Comparison of ENCODE assay signal across 24 mouse cellular contexts in the genomic region with DNA sequence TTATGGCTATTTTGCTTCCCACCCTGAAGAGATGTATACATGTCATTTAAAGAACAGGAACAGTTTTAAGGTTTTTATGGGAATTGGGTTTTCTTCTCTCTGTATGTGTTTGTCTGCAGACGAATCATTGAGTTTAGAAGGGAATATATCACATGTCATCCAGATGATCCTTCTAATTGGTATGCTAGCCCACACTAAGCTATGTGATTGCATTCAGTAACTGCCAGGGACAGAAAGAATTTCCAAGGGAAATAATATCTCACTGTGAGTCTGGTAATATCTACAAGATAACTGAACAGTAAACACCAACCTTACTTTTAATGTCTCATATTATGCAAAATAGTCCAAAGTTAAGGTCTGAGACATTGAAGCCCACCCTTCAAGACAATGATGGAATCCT.
DNase-seq lines count a peak whose midpoint lies in the region; ATAC-seq and TF ChIP-seq lines count a peak whose summit lies in the region.
"Had no signal": no experiment of that assay in that cellular context is flagged by ENCODE, and none has a peak within 500 bp of the region (broad histone marks: within the 10 kb centered on the region; RNA-seq: fewer than 3 reads in every experiment).

No protein-coding gene starts in this region.

- WGBS in hindbrain, embryonic 13.5 days, result 33% methylated on average over 1 of the region's 1 CpGs
- WGBS in hindbrain, embryonic 11.5 days, result 44% methylated on average over 1 of the region's 1 CpGs
- 44% methylated on average over 1 of the region's 1 CpGs for WGBS in midbrain, embryonic 15.5 days
- WGBS in midbrain, embryonic 11.5 days, result 69% methylated on average over 1 of the region's 1 CpGs
- 82% methylated on average over 1 of the region's 1 CpGs for WGBS in embryonic facial prominence, embryonic 10.5 days

- TF ChIP-seq POLR2A in brain, embryonic 14.5 days (IDR thresholded peaks at IDR 0.05; ENCODE audit: borderline replicate concordance, extremely low read depth, insufficient read depth, insufficient read length, poor library complexity, severe bottlenecking), result no peak

- peak overlapping the region; percentile 46; the same call in 1 of the 2 replicates for H3K27ac ChIP-seq in hindbrain, embryonic 13.5 days
- H3K27ac ChIP-seq in hindbrain, embryonic 11.5 days (ENCODE audit: low read depth, low read length), result no peak overlapping the region
- H3K27ac ChIP-seq in midbrain, embryonic 15.5 days, result peak overlapping the region; percentile 29; the same call in 1 of the 2 replicates
- no peak overlapping the region for H3K27ac ChIP-seq in midbrain, embryonic 11.5 days (ENCODE audit: low read depth, low read length)
- no peak overlapping the region for H3K27ac ChIP-seq in embryonic facial prominence, embryonic 10.5 days (replicated peaks)
- H3K27ac ChIP-seq: forebrain, embryonic 10.5 days; forebrain, embryonic 15.5 days; heart, embryonic 15.5 days; hindbrain, embryonic 15.5 days; intestine, embryonic 15.5 days had no signal

- no peak overlapping the region for H3K4me2 ChIP-seq in hindbrain, embryonic 13.5 days
- no peak overlapping the region for H3K4me2 ChIP-seq in hindbrain, embryonic 11.5 days (replicated peaks; ENCODE audit: low read depth, low read length)
- no peak overlapping the region for H3K4me2 ChIP-seq in midbrain, embryonic 15.5 days
- no peak overlapping the region for H3K4me2 ChIP-seq in midbrain, embryonic 11.5 days
- H3K4me2 ChIP-seq: forebrain, embryonic 15.5 days; heart, embryonic 12.5 days; heart, embryonic 15.5 days; hindbrain, embryonic 15.5 days; intestine, embryonic 15.5 days had no signal

- H3K9me3 ChIP-seq in hindbrain, embryonic 13.5 days, result no peaks in the 10 kb centered on the region
- no peaks in the 10 kb centered on the region for H3K9me3 ChIP-seq in hindbrain, embryonic 11.5 days (ENCODE audit: control insufficient read depth, low read length)
- no peaks in the 10 kb centered on the region for H3K9me3 ChIP-seq in midbrain, embryonic 15.5 days
- H3K9me3 ChIP-seq in midbrain, embryonic 11.5 days (ENCODE audit: control insufficient read depth, low read length), result no peaks in the 10 kb centered on the region
- no peaks in the 10 kb centered on the region for H3K9me3 ChIP-seq in embryonic facial prominence, embryonic 10.5 days
- H3K9me3 ChIP-seq: forebrain, embryonic 10.5 days; forebrain, embryonic 15.5 days; heart, embryonic 12.5 days; heart, embryonic 15.5 days; hindbrain, embryonic 15.5 days; intestine, embryonic 15.5 days had no signal

- no peak for DNase-seq in hindbrain, embryonic 11.5 days (ENCODE audit: low spot score)
- no peak for DNase-seq in midbrain, embryonic 11.5 days (ENCODE audit: low spot score, missing footprints)
- peak; percentile 68 for DNase-seq in brain, embryonic 14.5 days (ENCODE audit: low read depth)
- no peak for DNase-seq in embryonic facial prominence, embryonic 10.5 days (ENCODE audit: low spot score)
- DNase-seq: adrenal gland, adult 2 months; adrenal gland, postnatal 14 days; cerebellum, adult 11-12 months; cerebellum, adult 8-10 months; cerebellum, postnatal 10 days; cerebellum, postnatal 36 days; embryo, embryonic 11 days; gastrocnemius, postnatal 25 days; heart, adult 18-20 months; heart, postnatal 10 days; heart, postnatal 36 days had no signal

- no peak overlapping the region for H3K9ac ChIP-seq in hindbrain, embryonic 13.5 days
- H3K9ac ChIP-seq in hindbrain, embryonic 11.5 days (ENCODE audit: low read depth, low read length), result no peak overlapping the region
- no peak overlapping the region for H3K9ac ChIP-seq in midbrain, embryonic 15.5 days
- no peak overlapping the region for H3K9ac ChIP-seq in midbrain, embryonic 11.5 days (ENCODE audit: low read length)
- H3K9ac ChIP-seq: forebrain, embryonic 15.5 days; heart, embryonic 12.5 days; heart, embryonic 15.5 days; hindbrain, embryonic 15.5 days; intestine, embryonic 15.5 days had no signal

- H3K27me3 ChIP-seq in hindbrain, embryonic 13.5 days, result no peaks in the 10 kb centered on the region
- no peaks in the 10 kb centered on the region for H3K27me3 ChIP-seq in hindbrain, embryonic 11.5 days (ENCODE audit: control insufficient read depth, insufficient read depth, low read length)
- H3K27me3 ChIP-seq in midbrain, embryonic 15.5 days (replicated peaks), result no peaks in the 10 kb centered on the region
- no peaks in the 10 kb centered on the region for H3K27me3 ChIP-seq in midbrain, embryonic 11.5 days (ENCODE audit: control insufficient read depth, insufficient read depth, low read length)
- no peaks in the 10 kb centered on the region for H3K27me3 ChIP-seq in embryonic facial prominence, embryonic 10.5 days (replicated peaks; ENCODE audit: low read depth, poor library complexity, severe bottlenecking)
- H3K27me3 ChIP-seq: forebrain, embryonic 15.5 days; heart, embryonic 12.5 days; heart, embryonic 15.5 days; hindbrain, embryonic 15.5 days; intestine, embryonic 15.5 days had no signal

- H3K4me3 ChIP-seq in hindbrain, embryonic 13.5 days, result no peak overlapping the region
- H3K4me3 ChIP-seq in hindbrain, embryonic 11.5 days (ENCODE audit: low read depth, low read length), result no peak overlapping the region
- H3K4me3 ChIP-seq in midbrain, embryonic 15.5 days, result no peak overlapping the region
- no peak overlapping the region for H3K4me3 ChIP-seq in midbrain, embryonic 11.5 days (ENCODE audit: low read depth, low read length)
- no peak overlapping the region for H3K4me3 ChIP-seq in embryonic facial prominence, embryonic 10.5 days
- H3K4me3 ChIP-seq: forebrain, embryonic 10.5 days; forebrain, embryonic 15.5 days; heart, embryonic 12.5 days; heart, embryonic 15.5 days; hindbrain, embryonic 15.5 days; intestine, embryonic 15.5 days had no signal

- no peak for TF ChIP-seq CTCF in brain, embryonic 14.5 days (IDR thresholded peaks at IDR 0.05; ENCODE audit: borderline replicate concordance, extremely low read depth, insufficient read depth, insufficient read length)

- no peak for ATAC-seq in hindbrain, embryonic 13.5 days (ENCODE audit: low FRiP score)
- ATAC-seq in hindbrain, embryonic 11.5 days (ENCODE audit: low FRiP score), result no peak
- no peak for ATAC-seq in midbrain, embryonic 15.5 days (replicated peaks)
- ATAC-seq in midbrain, embryonic 11.5 days (ENCODE audit: low FRiP score), result no peak
- ATAC-seq: CD4-positive, CD25-positive, alpha-beta regulatory T cell, adult 4 months; forebrain, embryonic 15.5 days; intestine, embryonic 15.5 days had no signal

- H3K36me3 ChIP-seq in hindbrain, embryonic 13.5 days, result no peaks in the 10 kb centered on the region
- H3K36me3 ChIP-seq in hindbrain, embryonic 11.5 days (ENCODE audit: control insufficient read depth, insufficient read depth, low read length), result no peaks in the 10 kb centered on the region
- H3K36me3 ChIP-seq in midbrain, embryonic 15.5 days (replicated peaks), result no peaks in the 10 kb centered on the region
- no peaks in the 10 kb centered on the region for H3K36me3 ChIP-seq in midbrain, embryonic 11.5 days (ENCODE audit: control insufficient read depth, insufficient read depth, low read length)
- H3K36me3 ChIP-seq in embryonic facial prominence, embryonic 10.5 days (replicated peaks), result no peaks in the 10 kb centered on the region
- H3K36me3 ChIP-seq: forebrain, embryonic 10.5 days; forebrain, embryonic 15.5 days; heart, embryonic 12.5 days; heart, embryonic 15.5 days; hindbrain, embryonic 15.5 days; intestine, embryonic 15.5 days had no signal

- peaks cover 17% of the 10 kb centered on the region for H3K4me1 ChIP-seq in hindbrain, embryonic 13.5 days (replicated peaks)
- H3K4me1 ChIP-seq in hindbrain, embryonic 11.5 days (replicated peaks; ENCODE audit: control insufficient read depth, insufficient read depth, low read length), result no peaks in the 10 kb centered on the region
- 0 out of 2 replicates have a peak, but pooled peaks cover 5% of the 10 kb centered on the region for H3K4me1 ChIP-seq in midbrain, embryonic 15.5 days
- H3K4me1 ChIP-seq in midbrain, embryonic 11.5 days (ENCODE audit: control insufficient read depth, insufficient read depth, low read length), result no peaks in the 10 kb centered on the region
- H3K4me1 ChIP-seq in embryonic facial prominence, embryonic 10.5 days, result no peaks in the 10 kb centered on the region
- H3K4me1 ChIP-seq: forebrain, embryonic 10.5 days; heart, embryonic 12.5 days; heart, embryonic 15.5 days; intestine, embryonic 15.5 days had no signal

Comparison
In these comparisons a context has a peak if more than half of its experiments do, and no peak if none do; other contexts are left out.
1. H3K27ac ChIP-seq: peak in hindbrain, embryonic 13.5 days (single experiment) and midbrain, embryonic 15.5 days (single experiment); none in hindbrain, embryonic 11.5 days (single experiment), midbrain, embryonic 11.5 days (single experiment) and embryonic facial prominence, embryonic 10.5 days (single experiment).